Mouse (Mus musculus): ENCODE data around the gene Gstt3.
"Not testable (repeated sequence)": the region's sequence is repeated elsewhere in the genome, so short reads cannot be mapped to it uniquely, and the experiment has no call there.

The Gstt3 gene

DNA sequence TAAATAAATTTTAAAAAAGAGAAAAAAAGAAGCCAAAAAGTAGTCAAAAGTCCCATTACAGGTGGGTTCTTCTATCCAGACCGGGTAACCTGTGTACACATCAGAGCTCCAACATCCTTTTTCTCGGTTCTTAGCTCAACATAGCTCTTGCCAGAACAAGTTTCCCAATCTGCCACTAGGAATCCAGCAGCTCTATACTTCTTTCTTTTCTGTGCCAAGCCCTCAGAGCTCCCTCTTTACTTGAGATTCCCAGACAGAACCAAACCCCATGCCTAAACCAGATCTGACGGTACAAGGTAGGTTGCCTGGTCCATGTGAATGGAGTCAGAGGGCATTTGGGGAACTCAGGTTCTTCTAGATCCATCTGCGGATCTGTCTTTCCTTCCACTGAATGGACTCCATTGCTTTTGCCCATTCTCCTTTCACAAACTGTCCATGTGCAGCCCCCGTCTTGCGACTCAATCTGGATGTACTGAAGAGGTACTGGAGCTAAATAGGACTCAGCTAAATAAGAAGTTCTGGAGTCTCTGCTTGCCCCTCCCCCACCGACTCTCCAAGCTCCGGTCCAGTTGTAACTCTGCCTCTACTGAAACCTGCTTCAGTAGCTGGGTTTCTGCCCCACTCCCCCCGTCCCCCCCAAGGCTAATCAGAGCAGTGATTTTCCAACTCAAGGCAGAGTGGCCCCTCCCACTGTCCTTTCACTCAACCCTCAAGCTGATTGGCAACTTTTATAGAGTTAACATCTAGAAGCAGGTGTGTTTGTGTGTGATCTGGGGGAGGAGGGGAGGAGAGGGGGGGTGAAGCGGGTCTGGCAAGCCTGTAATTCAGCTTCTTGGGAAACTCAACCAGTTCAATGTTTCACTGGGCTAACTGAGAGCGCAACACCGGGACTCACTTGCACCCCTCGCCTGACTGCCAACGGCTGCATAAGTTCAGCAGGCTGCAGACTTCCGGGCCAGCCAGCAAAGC, 1.7 kb downstream of the Gstt3 start:
- DNase-seq (ENCODE audit: low spot score): peak; percentile 26

DNA sequence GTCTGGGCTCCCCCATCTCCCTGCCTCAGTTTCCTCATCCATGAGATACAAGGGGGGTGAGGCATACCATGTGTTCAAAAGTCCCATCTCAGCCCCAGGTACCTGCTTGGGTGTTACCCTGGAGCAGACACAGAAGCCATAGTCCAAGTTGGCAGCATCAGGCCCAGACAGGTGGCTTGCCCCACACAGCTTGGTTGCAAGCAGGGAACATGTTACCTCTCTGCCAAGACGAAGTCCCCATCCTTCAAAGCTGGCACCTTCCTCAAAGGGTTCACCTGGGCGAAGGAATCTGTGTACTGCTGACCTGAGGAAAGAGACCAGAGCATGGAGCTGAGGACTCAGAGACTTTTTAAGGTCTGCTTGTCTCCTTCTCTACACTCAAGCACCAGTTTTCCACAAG, 3.3 kb downstream of the Gstt3 start:
- no peak for DNase-seq (ENCODE audit: low spot score)

DNA sequence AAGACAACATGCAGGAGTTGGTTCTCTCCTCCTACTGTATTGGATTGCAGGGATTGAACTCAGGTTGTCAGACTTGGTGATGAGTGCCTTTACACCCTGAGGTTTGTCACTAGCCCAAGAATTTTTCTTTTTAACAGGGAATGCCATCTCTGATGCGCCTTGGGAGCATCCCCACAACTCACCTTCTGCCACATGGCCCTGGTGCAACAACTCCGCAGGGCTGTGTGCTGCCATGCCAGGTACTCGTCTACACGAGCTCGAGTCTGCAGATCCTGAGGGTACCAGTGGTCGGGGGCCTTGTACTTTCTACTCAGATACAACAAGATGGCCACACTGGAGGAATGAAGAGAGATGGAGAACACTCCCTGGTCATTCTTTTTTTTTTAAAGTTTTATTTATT, 4.7 kb downstream of the Gstt3 start:
- no peak for DNase-seq (ENCODE audit: low spot score)

DNA sequence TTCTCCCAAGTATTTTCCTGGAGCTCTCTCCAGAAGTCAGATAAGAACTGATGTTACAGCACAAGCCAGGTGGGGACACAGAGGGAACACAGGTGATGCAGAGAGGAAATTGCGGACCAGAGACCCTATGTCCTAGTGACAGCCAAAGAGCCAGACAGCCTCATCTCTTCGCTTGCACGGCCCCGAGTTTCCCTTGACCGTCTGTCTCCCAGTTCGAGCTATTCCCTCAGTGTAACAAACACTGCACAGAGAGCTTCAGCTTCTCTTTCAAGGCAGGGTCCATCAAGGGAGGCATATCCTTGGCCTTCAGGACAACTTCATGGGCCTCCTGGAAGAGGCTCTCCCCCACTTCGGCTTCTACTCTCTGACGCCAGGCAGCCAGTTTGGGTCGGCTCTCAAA, 6.6 kb downstream of the Gstt3 start:
- no peak for DNase-seq (ENCODE audit: low spot score)

DNA sequence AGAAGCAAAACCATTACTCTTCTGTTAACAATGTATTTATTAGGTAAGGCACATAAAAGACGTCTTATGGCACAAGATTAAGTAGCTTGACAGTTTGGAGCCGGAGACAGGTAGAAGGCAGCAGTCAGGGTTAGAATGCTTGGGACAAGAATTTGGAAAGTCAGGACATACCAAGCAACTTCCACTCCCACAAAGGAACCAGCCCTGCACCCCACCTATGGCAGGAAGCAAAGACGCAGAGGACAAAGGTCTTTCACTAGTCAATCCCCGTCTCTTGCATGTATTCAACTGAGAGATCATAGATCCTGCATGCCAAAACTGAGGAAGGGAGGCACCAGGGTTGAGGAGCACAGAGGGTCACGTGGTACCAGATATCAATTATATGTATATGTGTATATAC, 7.1 kb downstream of the Gstt3 start:
- DNase-seq (ENCODE audit: low spot score): no peak

DNA sequence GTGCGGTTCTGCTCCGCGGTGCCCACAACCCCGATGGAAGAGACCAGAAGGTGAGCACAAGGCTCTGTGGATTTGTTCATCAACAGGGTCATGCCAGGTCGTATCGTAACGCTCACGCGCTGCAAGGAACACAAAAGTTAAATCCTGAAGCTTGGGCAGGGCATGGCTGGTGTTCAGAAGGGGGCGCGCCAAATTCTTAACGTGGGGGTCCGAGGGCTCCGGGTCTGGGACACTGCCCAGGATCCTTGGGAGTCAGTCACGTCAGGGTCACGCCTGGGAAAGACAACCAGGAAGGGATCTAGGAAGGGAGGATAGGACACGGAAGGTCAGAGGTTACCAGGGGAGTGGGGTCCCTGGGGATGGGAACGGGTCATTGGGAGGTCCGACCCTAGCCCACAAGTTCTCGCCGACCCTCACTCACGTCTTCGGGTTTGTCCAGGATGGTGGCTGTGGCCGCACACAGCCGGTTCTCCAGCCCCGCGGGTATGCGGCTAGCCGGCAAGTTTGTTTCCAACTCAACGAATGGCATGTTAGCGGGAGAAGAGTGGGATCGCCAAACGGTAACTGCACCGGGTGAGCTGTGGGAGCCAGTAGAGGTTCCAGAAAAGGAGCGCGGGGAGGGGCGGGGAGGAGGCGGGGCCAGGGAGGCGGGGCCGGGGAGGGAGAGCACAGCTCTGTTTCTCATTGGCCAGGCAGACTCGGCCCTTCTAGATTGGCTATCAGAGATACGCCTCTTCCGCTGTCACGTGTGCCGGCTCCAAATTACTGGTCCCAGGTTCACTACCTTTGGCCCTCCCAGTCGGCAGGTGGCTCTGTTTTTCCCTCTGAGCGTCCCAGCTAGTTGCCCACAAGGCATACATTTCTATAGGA, 8.2 kb downstream of the Gstt3 start, which contains the start of gene Ddt:
Gene Ddt (minus strand): TSS at position 620 of the 870 bp plus-strand sequence.
- DNase-seq (ENCODE audit: low spot score): peak; percentile 73

DNA sequence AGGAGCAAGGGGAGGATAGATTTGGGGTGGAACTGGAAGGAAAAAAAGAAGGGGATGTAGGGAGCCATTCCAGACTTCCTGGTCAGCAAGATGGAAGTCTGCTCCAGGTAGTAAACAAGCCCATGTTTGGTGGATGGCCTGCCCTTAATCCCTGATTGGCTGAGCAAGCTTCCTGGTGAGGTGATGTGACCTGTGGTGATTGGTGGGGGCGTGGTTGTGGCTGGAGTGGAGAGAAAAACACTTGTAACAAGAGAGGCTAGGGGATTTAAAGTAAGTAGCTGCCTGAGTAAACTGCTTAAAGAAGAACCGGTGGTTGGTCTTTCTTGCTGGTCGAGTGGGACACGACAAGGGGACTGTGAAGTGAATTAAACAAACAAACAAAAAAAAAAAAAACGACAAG, 13.5 kb downstream of the Gstt3 start:
- DNase-seq (ENCODE audit: low spot score): not testable (repeated sequence)

DNA sequence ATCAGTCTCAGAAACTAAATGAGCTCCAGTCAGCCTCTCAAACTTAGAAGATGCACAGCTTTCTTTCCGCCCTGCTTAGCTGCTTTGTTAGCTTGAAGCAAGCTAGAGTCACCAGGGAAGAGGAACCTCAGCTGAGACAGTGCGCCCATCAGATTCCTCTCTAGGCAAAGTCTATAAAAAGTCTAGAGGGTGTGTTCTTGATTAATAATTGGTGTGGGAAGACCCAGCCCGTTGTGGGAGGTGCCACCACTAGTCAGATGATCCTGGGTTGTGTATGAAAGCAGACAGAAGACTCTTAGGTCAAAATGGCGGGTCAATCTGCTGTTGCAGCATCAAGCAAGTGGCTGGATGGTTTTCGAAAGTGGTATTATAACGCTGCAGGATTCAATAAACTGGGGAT, 14.4 kb downstream of the Gstt3 start:
- DNase-seq (ENCODE audit: low spot score): no peak

DNA sequence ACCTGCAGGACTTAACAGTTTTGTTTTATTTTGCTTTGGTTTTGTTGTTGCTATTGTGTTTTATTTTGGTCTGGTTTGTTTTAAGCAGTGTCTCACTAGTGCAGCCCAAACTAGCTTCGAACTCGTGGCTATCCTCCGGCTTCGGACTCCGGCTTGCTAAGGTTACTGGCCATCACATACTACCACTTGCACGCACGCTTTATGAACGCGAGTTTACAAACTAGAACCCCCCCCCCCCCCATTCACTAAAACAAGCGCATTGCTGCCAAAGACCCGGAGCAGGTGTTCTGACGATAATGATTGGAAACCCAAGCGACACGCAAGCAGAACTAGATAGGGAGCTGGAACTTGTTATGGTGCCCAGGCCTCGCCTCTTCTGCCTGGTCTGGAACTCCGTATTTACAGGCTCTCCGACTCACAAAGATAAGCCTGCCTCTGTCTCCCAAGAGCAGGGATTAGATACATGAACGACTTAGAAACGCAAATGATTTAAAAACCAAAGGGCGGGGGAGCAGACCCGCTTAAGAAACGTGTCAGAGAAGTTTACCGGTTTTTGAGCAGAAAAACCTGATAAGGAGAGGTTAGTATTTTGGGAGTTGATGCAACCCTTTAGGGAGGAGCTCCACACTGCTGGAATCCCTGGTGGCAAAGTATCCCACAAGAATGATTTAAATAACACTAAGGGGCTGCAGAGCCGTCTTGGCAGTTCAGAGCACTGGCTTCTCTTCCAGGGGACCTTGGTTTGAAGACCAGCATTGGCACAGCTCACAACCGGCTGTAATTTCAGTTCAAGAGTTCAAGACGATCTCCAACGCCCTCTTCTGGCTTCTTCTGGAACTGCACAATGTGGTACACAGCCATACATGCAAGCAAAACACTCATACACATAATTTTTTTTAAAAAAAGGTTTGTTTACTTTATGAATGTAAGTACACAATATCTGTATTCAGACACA, 16.4 kb downstream of the Gstt3 start:
- DNase-seq (ENCODE audit: low spot score): peak; percentile 44

DNA sequence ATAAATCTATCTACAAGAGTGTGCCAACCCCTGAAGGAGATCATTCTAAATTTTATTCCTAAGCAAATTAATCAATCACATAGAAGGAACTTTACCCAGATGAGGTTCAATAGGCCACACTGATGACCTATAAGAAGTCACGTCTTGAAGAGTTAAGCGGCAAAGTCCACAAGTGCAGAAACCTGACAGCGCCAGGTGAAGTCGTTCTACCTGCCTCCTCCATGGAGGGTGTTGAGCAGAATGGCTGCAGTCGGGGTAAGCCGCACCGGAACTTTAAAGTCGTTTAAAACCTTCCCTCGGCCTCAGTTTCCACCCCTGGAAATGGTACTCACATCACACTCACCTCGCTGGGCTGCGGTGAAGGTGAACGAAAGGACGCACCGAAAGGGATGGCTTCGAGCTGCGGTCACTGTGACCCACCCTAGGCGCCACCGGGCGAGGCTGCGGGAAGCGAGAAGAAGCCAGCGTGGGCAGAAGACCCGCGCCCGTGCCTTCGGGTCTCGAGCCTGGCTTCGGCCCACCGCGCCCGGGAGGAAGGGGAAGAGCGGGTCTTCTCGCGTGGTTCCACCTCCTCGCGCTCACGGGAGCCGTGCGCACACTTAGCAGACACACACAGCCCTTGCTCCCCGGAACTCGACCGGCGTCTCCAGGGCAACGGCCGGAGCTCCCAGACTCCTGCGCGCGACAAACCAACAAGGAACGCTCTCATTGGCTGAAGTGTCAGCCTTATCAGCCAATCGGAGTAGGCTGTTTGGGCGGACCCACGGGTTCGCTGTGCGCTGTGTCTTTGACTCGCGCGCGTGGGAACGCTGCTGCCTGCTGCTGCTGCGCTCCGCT, 17.3 kb downstream of the Gstt3 start, which contains the start of gene Cabin1:
Gene Cabin1 (minus strand): TSS at position 660 of the 837 bp plus-strand sequence.
- peak; percentile 95 for DNase-seq (ENCODE audit: low spot score)

DNA sequence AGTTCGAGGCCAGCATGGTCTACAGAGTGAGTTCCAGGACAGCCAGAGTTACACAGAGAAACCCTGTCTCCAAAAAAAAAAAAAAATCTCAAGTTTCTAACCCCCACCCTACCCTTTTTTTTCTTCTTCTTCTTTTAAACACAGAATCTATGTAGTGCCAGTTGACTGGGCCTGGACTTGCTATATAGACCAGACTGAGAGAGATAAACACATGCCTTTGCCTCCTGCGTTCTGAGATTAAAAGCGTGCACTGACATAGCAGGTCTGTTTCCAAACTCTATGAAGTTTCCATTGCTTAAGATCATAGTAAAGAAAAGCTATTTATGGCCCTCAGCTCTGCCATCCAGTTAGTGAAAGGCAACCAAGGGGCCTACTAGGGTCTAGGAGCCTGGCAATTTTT, 18.8 kb downstream of the Gstt3 start:
- no peak for DNase-seq (ENCODE audit: low spot score)

DNA sequence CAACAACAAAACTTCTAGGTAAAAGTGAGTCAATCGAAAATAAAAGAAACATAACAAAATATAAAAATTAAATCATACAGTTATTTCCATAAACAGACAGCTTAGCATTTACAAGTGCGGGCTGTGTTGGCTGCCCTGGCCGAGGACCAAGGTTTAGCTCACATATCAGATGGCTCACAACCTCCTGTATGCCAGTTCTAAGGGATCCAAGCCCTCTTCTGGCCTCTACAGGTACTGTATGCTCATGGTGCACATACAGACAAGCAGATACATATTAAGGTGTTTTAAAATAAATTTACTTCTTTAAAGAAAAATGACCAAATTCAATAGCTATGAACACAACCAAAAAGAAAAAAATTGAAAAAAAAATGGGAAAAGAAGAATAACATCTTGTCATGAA, 20.9 kb downstream of the Gstt3 start:
- no peak for DNase-seq (ENCODE audit: low spot score)

DNA sequence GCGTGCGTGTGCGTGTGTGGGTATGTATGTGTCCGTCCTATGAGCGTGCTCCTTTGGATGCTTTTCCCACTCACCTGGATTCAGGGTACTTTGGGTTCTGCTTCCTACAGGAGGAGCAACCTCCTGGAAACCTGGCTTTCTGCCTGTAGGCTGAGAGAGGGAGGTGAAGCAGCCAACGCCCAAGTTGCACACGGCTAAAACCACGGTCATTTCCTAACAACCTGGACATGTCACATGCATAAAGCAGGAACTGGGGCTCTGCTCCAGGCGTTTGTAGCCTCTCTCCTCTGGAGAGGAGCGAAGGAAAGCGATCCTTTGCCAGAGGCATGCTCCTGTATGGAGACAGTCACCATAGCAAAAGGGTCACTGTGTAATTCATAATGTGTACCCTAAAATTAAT, 24.5 kb downstream of the Gstt3 start:
- no peak for DNase-seq (ENCODE audit: low spot score)

DNA sequence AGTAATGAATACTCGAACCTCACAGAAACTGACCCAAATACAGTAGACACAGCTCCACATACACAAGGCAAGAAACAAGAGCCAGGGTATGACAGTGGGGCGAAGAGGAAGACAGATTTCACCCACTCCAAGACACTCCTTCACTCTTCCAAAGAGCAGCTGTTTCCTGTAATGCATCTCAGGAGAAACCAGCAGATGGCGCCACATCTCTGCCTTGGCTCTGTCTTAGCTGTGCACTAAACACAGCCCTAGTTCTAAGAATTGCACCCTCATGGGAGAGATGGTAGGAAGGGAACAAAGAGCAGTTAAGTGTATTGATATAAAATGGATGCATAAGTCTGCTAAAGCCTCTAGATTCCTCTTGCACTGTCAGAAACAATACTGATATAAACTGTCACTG, 37.2 kb downstream of the Gstt3 start:
- peak; percentile 76 for DNase-seq (ENCODE audit: low spot score)

DNA sequence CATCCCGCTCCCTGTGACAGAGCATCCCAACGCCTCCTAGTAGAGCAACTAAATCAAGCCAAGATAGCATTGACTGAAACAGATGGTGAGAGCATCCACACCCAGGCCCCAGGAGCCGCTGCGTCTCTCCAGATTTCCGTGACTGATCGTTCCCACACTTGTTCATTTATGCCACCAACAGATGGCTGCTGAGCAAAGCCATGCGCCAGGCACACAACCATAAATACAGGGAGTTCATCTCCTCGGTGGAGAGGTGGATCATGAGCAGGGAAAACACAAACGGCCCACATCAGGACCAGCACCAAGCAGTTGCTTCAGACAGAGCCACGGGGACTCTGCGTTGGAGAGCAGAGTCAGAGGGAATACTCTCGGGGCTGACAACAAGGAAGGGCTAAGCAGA, 37.8 kb downstream of the Gstt3 start:
- no peak for DNase-seq (ENCODE audit: low spot score)

DNA sequence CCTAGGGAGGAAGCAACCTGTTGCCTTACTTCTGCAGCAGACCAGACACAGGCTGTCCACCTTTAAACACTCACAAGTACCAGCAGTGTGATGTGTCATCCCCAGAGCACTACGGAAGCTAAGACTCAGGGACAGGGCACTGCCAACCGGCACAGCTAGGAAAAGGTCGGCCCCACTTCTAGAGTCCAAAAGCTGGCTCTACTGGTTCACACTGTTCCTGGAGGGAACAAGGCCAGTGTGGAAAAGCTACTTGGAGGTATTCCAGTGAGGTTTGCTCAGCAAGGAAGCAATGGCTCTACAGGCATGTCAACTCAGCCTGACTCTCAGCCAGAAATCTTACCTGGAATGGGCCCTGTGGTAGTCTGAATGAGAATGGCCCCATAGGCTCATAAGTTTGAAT, 40.3 kb downstream of the Gstt3 start:
- no peak for DNase-seq (ENCODE audit: low spot score)

DNA sequence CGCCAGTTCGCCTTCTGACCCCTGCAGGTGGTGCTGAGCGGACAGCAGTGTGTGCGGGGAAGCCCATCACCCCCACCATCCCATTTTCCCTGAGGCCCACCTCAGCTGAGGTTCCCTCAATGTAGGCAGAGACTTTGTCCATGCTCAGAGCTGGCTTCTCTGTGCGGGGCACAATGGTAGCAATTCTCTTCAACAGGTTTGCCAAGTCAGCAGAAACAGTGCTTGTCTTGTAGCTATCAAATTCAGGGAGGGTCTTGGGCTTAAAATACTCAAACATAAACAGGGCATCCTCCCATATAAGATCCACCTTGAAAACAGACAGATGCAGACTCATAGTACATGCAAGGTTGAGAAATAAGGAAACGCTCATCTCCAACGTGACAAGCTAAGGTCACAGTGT, 55.8 kb downstream of the Gstt3 start:
- DNase-seq (ENCODE audit: low spot score): no peak
